Mouse (Mus musculus) hindbrain, embryonic 16.5 days (tissue): Measurements from ENCODE around the gene Prr3. TPM values are rescaled to one million over a fixed set of nuclear protein-coding genes. Genes with fewer than 3 reads are reported as not detected.

Experiments
- ATAC-seq: fragments of 200-750 bp; cut with Nextera tagmentation; 2 replicates; pipeline ENCODE4 v1.8.0; 2017; ENCODE audit warnings: moderate TSS enrichment, moderate library complexity
- H3K27ac ChIP-seq: fragments of 300-500 bp; sonication (generic); 2 replicates; pipeline ENCODE4 v1.5.1; 2014; ENCODE audit warnings: low read depth, mild to moderate bottlenecking, control low read depth, low read length, moderate library complexity
- H3K27me3 ChIP-seq: fragments of 300-500 bp; sonication (generic); replicated peaks from 2 replicates; pipeline ENCODE4 v1.6.1; 2014; ENCODE audit warnings: low read length; ENCODE audit not compliant: control insufficient read depth, insufficient read depth
- H3K36me3 ChIP-seq: fragments of 300-500 bp; sonication (generic); 2 replicates; pipeline ENCODE4 v1.6.1; 2014; ENCODE audit warnings: mild to moderate bottlenecking, low read length, moderate library complexity, mixed read lengths; ENCODE audit not compliant: control insufficient read depth, insufficient read depth
- H3K4me1 ChIP-seq: fragments of 300-500 bp; sonication (generic); 2 replicates; pipeline ENCODE4 v1.6.1; 2014; ENCODE audit warnings: low read depth, low read length; ENCODE audit not compliant: control insufficient read depth, insufficient read depth
- H3K4me2 ChIP-seq: fragments of 300-500 bp; sonication (generic); 2 replicates; pipeline ENCODE4 v1.6.1; 2014; ENCODE audit warnings: mild to moderate bottlenecking, low read length, control low read depth, moderate library complexity
- H3K4me3 ChIP-seq: fragments of 300-500 bp; sonication (generic); 2 replicates; pipeline ENCODE4 v1.5.1; 2014; ENCODE audit warnings: mild to moderate bottlenecking, low read length, control low read depth, moderate library complexity
- H3K9ac ChIP-seq: fragments of 300-500 bp; sonication (generic); 2 replicates; pipeline ENCODE4 v1.6.1; 2014; ENCODE audit warnings: low read depth, mild to moderate bottlenecking, control low read depth, low read length, moderate library complexity
- H3K9me3 ChIP-seq: fragments of 300-500 bp; sonication (generic); 2 replicates; pipeline ENCODE4 v1.6.1; 2014; ENCODE audit warnings: mild to moderate bottlenecking, low read length, moderate library complexity; ENCODE audit not compliant: control insufficient read depth
- WGBS: fragments of 180-500 bp; shearing (Covaris S2); extraction: QIAGEN DNeasy Blood & Tissue Kit; methylation state at CpG from one replicate; pipeline ENCODE4 v1.1.7; 2014; 5-methylcytosine and 5-hydroxymethylcytosine counted together
- polyA plus RNA-seq: library from polyadenylated mRNA; unstranded; fragments of >200 nt; fragmentation: Nextera tagmentation; extraction: Ambion mirVana; gene quantifications from 2 replicates; pipeline ENCODE4 v1.2.1, GENCODE M21; 2015

Prr3 gene
- polyA plus RNA-seq, result 93.3 and 93.7 TPM in 2 replicates

DNA sequence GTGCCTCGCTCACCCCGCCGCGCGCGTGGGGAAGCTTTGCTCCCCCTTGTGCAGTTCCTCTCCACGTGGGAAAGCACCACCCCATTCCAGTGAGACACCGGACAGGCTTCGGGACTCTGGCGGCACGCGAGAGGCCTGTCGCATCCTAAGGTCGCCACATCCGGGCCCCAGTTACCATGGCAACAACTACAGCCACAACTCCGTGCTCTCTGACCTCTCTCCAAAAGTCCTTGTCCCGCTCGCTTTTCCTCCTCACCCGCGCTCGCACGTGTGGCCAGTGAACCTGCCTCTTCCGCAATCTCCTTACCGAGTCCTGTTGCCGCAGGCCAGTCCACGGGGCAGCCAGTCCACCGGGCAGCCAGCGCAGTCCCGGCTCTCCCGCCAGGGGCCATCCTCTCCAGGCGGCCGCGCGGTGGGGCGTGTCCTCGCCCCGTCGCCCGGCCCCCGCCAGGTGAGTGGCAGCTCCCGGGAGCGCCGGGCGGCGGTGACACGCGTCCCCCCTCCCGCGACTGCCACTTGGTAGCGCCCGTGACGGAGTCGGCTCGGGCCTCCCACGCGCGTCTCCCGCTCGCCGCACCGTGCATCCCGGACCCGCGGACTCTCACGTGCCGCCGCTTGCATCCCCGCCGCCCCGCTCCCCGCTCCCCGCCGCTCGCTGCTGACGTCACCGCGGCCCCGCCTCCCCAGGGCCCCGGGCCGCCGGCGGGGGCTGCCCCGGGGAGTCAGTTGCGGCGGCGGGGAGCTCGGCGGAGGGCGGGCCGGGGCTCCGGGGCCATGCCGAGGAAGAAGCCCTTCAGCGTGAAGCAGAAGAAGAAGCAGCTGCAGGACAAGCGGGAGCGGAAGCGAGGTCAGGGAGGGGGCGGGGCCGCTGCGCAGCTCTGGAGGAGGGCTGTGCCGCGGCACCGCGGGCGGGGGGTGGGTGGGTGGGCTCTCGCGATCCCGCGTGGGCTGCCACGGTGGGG lies at the start of gene Prr3, which contains the start of gene Gnl1:
Prr3 (minus strand) TSS at position 836 of the 962 bp plus-strand sequence.
Gnl1 (plus strand) TSS at position 451 of the 962 bp plus-strand sequence.
- ATAC-seq, result peak; percentile 85
- Histone ChIP-seq H3K9ac (peak within 1 kb of the TSS; percentile 83), H3K4me1 (peaks cover 19% of the 10 kb centered on the region), H3K27ac (peak within 1 kb of the TSS; percentile 96), H3K4me3 (peak within 1 kb of the TSS; percentile 97), H3K27me3 (no peaks in the 10 kb centered on the region), H3K4me2 (peak within 1 kb of the TSS; percentile 77), H3K36me3 (peaks cover 21% of the 10 kb centered on the region), H3K9me3 (no peaks in the 10 kb centered on the region)
- WGBS, result 0% methylated on average over 72 of the region's 109 CpGs

DNA sequence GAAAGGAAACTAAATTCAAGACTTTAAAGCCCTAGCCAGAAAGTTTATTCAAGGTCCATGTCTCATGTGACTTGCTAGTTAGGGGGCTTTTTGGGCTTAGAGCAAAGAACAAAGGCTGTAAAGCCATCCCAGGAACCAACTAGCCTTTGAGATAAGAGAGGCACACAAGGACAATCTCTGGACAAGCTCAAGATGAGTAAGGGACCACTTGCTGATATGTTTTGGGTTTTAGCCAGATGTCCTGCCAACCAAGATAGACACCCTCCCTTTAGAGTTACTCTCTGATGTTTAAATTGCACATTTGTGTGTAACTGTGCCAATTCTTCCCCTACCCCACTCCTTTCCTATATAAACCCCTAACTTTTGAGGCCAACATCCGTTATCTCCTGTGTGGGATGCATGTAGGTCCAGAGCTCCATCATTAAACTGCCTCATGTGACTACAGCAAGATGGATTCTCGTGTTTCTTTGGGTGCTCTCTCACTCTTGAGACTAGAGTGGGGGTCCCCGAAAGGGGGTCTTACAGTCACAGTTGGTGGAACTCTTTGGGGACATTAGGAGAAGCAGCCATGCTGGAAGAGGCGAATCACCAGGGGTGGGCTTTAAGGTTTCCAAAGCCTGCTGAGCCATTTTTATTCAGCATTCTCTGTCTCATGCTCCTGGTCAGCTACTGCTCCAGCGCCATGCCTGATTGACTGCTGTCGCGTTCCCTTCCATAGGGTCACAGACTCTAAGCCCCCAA lies 49.0 kb upstream of the Prr3 start:
- Histone ChIP-seq H3K4me3 (no peak overlapping the region), H3K27ac (no peak overlapping the region), H3K36me3 (no peaks in the 10 kb centered on the region), H3K4me1 (0 out of 2 replicates have a peak, but pooled peaks cover 2% of the 10 kb centered on the region), H3K27me3 (no peaks in the 10 kb centered on the region), H3K9ac (no peak overlapping the region), H3K4me2 (no peak overlapping the region), H3K9me3 (no peaks in the 10 kb centered on the region)
- WGBS, result 79% methylated on average over 7 of the region's 7 CpGs
- no peak for ATAC-seq

DNA sequence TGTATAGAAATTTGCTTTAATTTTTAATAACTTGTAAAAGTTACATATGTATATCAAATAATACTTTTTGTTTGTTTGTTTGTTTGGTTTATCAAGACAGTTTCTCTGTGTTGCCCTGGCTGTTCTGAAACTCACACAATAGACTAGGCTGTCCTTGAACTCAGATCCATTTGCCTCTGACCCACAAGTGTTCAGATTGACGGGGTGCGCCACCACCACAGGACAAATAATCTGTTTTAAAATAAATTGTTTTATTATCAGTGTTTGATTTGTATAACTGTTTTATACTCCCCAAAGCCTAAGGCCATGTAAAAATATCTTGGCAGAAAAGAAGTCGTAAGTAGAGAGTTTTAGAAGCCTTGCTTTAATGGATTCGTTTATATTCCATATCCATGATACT lies 47.6 kb upstream of the Prr3 start:
- 0 out of 2 replicates have a peak, but pooled peaks cover 2% of the 10 kb centered on the region for H3K4me1 ChIP-seq
- no peaks in the 10 kb centered on the region for H3K9me3 ChIP-seq
- H3K4me2 ChIP-seq, result no peak overlapping the region
- H3K36me3 ChIP-seq, result no peaks in the 10 kb centered on the region
- no peak overlapping the region for H3K27ac ChIP-seq
- ATAC-seq, result no peak
- WGBS, result 88% methylated on average over 4 of the region's 4 CpGs
- H3K27me3 ChIP-seq, result no peaks in the 10 kb centered on the region
- H3K9ac ChIP-seq, result no peak overlapping the region
- H3K4me3 ChIP-seq, result no peak overlapping the region

DNA sequence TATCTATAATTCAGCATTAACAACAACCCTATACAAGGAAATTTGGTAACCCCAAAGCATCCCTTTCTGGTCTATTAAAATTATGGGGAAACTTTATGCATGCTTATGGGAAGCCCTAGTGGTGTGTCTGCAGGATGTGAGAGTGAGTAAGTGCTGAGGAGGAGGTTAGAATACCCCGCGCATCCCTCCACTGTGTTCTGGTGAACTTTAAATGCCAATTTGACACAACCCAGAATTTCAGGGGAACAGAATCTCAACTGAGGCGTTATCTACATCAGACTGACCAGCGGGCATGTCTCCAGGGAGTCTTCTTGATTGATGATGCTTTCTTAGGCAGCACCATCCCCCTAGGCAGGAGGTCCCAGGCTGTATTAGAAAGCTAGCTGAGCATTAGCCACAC lies 45.9 kb upstream of the Prr3 start:
- Histone ChIP-seq H3K4me2 (no peak overlapping the region), H3K27ac (no peak overlapping the region), H3K9me3 (no peaks in the 10 kb centered on the region), H3K27me3 (no peaks in the 10 kb centered on the region), H3K9ac (no peak overlapping the region), H3K4me1 (no peaks in the 10 kb centered on the region), H3K36me3 (no peaks in the 10 kb centered on the region), H3K4me3 (no peak overlapping the region)
- 62% methylated on average over 4 of the region's 4 CpGs for WGBS
- ATAC-seq, result no peak

DNA sequence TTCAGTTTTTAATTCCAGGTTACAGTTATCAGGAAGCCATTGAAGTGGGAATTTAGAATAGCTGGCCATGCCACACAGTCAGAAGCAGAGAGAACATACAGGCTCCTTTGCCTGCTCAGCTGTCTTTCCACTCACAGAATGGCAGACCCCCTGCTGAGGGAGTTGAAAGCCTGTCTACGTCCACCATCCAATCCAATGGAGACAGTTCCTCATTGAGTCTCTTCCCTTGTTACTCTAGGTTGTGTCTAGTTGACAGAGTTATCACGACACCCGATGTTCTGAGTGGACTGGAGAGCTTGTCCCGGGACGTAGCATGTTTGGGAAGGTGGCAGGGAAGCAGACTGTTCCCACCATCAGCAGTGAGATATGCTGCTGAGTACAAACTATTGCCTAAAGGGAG lies 45.2 kb upstream of the Prr3 start:
- Histone ChIP-seq H3K9me3 (no peaks in the 10 kb centered on the region), H3K36me3 (no peaks in the 10 kb centered on the region), H3K4me1 (no peaks in the 10 kb centered on the region), H3K9ac (no peak overlapping the region), H3K27me3 (no peaks in the 10 kb centered on the region), H3K27ac (no peak overlapping the region), H3K4me3 (no peak overlapping the region), H3K4me2 (no peak overlapping the region)
- 61% methylated on average over 5 of the region's 5 CpGs for WGBS
- ATAC-seq, result no peak

DNA sequence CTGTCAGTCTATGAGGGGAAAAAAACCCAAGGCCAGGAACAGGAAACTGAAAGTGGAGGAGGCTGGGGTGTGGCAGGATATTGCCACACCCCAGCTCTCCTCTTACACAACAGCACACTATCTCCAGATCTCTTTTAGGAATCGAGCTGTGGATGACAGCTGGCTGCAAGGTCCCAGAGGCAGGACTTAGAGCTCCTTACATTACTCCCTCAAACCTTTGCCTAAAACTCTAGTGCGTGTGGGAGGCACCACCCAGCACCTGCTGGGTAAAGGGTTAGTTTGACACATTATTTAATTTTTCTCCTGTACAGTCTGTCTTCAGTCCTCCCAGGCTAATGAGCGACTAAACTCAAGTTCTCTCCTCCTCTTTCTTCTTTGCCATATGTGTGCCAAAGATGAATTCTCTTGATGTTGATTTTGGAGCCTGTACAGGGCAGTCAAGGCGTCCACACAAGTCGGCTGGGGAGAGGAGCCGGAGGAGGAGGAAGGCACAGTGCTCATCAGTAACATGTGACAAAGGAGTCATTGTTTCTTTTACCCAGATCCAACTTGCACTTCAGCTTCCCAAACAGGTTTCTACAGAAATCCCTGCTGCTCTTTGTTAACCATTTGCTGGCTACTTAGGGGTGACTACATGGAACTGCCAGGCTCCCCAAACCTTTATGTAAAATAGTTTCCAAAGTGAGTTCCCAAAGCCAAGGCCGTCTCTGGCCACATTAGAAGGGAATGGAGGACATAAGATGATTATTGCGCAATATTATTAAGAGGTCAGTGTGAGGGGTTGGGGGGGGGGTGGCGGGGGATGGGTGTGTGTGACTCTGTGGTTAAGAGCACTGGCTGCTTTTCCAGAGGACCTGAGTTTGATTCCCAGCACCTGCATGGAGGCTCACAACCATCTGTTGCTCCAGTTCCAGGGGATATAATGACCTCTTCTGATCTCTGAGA lies 43.9 kb upstream of the Prr3 start:
- Histone ChIP-seq H3K27me3 (no peaks in the 10 kb centered on the region), H3K9me3 (no peaks in the 10 kb centered on the region), H3K4me3 (no peak overlapping the region), H3K4me2 (no peak overlapping the region), H3K27ac (no peak overlapping the region), H3K36me3 (no peaks in the 10 kb centered on the region), H3K9ac (no peak overlapping the region), H3K4me1 (no peaks in the 10 kb centered on the region)
- WGBS, result 69% methylated on average over 9 of the region's 9 CpGs
- no peak for ATAC-seq

DNA sequence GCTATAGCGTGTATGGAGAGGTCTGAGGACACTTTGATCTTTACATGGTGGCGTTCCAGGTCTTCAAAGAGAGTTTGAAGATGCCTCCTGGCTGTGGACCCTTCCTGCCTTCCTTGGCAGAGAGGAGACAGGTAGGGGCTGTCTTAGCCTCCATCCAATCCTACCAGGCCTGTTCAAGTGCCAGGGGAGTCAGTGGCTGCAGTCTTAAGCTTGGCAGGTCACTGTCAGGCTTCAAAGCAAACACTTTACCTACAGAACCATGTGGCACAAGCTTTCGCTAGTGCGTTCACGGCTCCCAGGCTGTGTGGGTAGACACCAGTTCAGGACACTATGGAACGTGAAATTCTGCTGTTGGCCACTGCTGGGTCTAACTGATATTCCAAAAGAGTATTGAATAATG lies 42.9 kb upstream of the Prr3 start:
- no peaks in the 10 kb centered on the region for H3K9me3 ChIP-seq
- no peak overlapping the region for H3K27ac ChIP-seq
- no peaks in the 10 kb centered on the region for H3K4me1 ChIP-seq
- H3K36me3 ChIP-seq, result no peaks in the 10 kb centered on the region
- no peak for ATAC-seq
- no peaks in the 10 kb centered on the region for H3K27me3 ChIP-seq
- WGBS, result 92% methylated on average over 6 of the region's 6 CpGs
- H3K4me3 ChIP-seq, result no peak overlapping the region
- no peak overlapping the region for H3K4me2 ChIP-seq
- H3K9ac ChIP-seq, result no peak overlapping the region

DNA sequence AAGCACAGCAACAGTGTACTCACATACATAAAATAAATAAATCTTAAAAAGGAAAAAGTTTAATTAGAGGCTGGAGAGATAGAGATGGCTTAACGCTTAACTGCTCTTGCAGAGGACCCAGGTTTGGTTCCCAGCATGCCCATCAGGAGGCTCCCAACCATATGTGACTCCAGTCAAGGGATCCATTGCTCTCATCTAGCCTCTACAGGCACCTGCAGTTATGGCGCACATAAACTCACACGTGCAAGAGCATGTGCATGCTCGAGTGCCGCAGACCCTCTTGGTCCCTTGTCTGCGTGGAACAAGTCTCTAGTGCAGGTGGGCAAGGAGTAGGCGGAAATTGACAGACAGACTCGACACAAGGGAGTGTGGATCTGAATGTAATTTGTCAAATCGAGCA lies 42.1 kb upstream of the Prr3 start:
- Histone ChIP-seq H3K27me3 (no peaks in the 10 kb centered on the region), H3K9me3 (no peaks in the 10 kb centered on the region), H3K4me2 (no peak overlapping the region), H3K4me3 (no peak overlapping the region), H3K4me1 (no peaks in the 10 kb centered on the region), H3K27ac (no peak overlapping the region), H3K36me3 (no peaks in the 10 kb centered on the region), H3K9ac (no peak overlapping the region)
- 95% methylated on average over 9 of the region's 9 CpGs for WGBS
- no peak for ATAC-seq
